Mouse (Mus musculus) C2C12 (cell line): Measurements from ENCODE around the gene Arhgef16.

Experiments
- CTCF ChIP-seq: IDR thresholded peaks from one replicate; pipeline ENCODE4 v1.5.1; 2011; ENCODE audit not compliant: control insufficient read depth, insufficient read depth, insufficient read length
- MAX ChIP-seq: IDR thresholded peaks from one replicate; pipeline ENCODE4 v1.6.1; 2011; ENCODE audit warnings: mild to moderate bottlenecking, control low read depth
- USF1 ChIP-seq: IDR thresholded peaks from one replicate; pipeline ENCODE4 v1.6.1; 2011; ENCODE audit warnings: low read depth, mild to moderate bottlenecking, control low read depth, moderate library complexity

DNA sequence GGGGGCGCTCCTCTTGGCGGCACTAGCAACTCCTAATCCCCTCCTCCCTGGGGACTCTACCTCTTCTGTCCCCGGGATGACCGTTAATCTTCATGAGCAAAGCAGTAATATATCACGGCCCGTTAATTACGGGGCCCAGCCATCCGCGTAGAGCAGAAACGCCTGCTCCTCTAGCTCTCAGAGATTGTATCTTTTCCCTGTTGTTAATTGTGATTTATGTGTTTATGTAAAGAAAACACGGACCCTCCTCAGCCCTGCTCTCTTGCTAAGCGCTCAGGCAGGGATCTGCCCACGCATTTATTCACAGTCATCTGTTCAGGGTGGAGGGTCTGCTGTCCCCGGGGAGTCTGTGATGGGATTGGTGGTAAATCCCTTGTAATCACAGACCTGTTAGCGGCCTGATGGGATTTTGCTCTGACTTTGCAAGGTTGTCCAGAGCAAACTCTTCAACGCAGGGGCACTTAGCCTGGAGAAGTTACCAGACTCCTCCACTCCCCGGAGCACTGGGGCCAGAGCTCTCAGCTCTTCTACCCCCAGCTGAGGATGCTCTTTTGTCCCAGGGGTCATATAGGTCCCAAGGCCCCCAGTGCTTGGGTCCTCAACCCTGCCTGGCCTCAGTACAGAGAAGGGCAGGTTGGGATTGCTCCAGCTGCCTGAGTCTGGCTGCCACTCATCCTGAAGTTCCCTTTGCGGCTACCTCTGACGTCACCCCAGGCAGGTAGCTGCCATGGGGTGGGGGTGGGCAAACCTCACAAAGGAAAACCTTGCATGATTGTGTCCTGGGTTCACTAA, 45.5 kb upstream of the Arhgef16 start:
- TF ChIP-seq CTCF (no peak), MAX (no peak), USF1 (no peak)
